Mouse (Mus musculus): ENCODE measurements around the gene Anks3.
A peak's percentile ranks its signal among the peaks of the same experiment; 100 is the strongest.

Anks3 gene

DNA sequence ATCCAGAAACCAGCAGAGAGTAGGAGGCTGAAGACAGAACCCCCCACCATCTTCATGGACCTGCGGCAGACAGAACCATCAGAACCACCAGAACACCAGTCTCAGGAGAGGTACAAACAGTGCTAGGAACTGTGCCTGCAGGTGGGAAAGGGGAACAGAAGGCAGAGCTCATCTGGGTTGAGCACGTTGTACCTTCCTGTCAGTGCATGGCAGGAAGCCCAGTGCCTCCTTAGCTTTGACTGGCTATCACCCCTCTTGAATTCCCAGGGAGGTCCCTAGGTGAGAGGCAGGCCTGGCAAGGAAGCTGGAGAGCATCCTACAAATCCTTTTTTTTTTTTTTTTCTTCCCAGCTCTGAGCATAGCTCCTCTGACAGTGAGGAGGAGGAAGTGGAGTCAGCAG lies 12.2 kb upstream of the Anks3 start:
- no peaks in the 10 kb centered on the region for H3K27me3 ChIP-seq (ENCODE audit: insufficient read depth, low read length)
- no peak overlapping the region for H3K4me3 ChIP-seq (replicated peaks; ENCODE audit: low read length)
- no peaks in the 10 kb centered on the region for H3K9me3 ChIP-seq (ENCODE audit: low read length)
- no peak for TF ChIP-seq NANOG (IDR thresholded peaks at IDR 0.05; ENCODE audit: borderline replicate concordance, low read length)
- no peak for TF ChIP-seq POU5F1 (IDR thresholded peaks at IDR 0.05; ENCODE audit: borderline replicate concordance, low read length)
- TF ChIP-seq CTCF (conservative IDR thresholded peaks at IDR 0.05; ENCODE audit: low read length), result no peak
- H3K36me3 ChIP-seq (ENCODE audit: insufficient read depth, low read length), result no peaks in the 10 kb centered on the region
- peaks cover 24% of the 10 kb centered on the region for H3K4me1 ChIP-seq (replicated peaks; ENCODE audit: low read depth, low read length)

DNA sequence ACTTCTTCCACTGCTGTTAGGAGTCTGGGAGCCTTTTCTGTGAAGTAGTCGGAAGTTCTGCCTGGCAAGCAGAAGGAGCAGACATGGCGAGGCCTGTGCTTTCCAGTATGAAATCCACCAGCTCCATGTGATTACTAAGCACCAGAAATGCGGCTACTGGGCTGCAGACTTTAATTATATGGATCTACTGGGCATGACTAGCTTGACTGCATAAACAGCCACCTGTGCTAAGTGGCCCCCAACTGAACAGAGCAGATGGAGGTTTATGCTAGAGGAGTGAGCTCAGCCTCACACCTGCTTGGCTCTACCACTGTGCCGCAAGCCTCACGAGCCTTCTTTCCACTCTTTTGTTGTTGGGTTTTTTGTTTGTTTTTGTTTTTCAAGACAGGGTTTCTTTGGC lies 10.5 kb upstream of the Anks3 start:
- no peak overlapping the region for H3K4me3 ChIP-seq (replicated peaks; ENCODE audit: low read length)

GRCm38 (mm10) chr16:4971626-4972025 lies 7.6 kb upstream of the Anks3 start:
- TF ChIP-seq NANOG (IDR thresholded peaks at IDR 0.05; ENCODE audit: borderline replicate concordance, low read length) (no peak), POU5F1 (IDR thresholded peaks at IDR 0.05; ENCODE audit: borderline replicate concordance, low read length) (no peak), CTCF (conservative IDR thresholded peaks at IDR 0.05; ENCODE audit: low read length) (no peak)

More for the DNA sequence above, 10.5 kb upstream of the Anks3 start:
- Histone ChIP-seq H3K36me3 (ENCODE audit: insufficient read depth, low read length) (no peaks in the 10 kb centered on the region), H3K9me3 (ENCODE audit: low read length) (no peaks in the 10 kb centered on the region), H3K27me3 (ENCODE audit: insufficient read depth, low read length) (no peaks in the 10 kb centered on the region), H3K4me1 (replicated peaks; ENCODE audit: low read depth, low read length) (peaks cover 32% of the 10 kb centered on the region)
- no peak for TF ChIP-seq NANOG (IDR thresholded peaks at IDR 0.05; ENCODE audit: borderline replicate concordance, low read length)

GRCm38 (mm10) chr16:4969055-4969843 lies 5.2 kb upstream of the Anks3 start:
- Histone ChIP-seq H3K27me3 (ENCODE audit: insufficient read depth, low read length) (no peaks in the 10 kb centered on the region), H3K4me1 (replicated peaks; ENCODE audit: low read depth, low read length) (peaks cover 29% of the 10 kb centered on the region), H3K9me3 (ENCODE audit: low read length) (no peaks in the 10 kb centered on the region), H3K36me3 (ENCODE audit: insufficient read depth, low read length) (peaks cover 18% of the 10 kb centered on the region), H3K4me3 (replicated peaks; ENCODE audit: low read length) (no peak overlapping the region)
- no peak for TF ChIP-seq CTCF (conservative IDR thresholded peaks at IDR 0.05; ENCODE audit: low read length)
- TF ChIP-seq POU5F1 (IDR thresholded peaks at IDR 0.05; ENCODE audit: borderline replicate concordance, low read length), result no peak
- TF ChIP-seq NANOG (IDR thresholded peaks at IDR 0.05; ENCODE audit: borderline replicate concordance, low read length), result no peak

More at GRCm38 (mm10) chr16:4971626-4972025, 7.6 kb upstream of the Anks3 start:
- Histone ChIP-seq H3K36me3 (ENCODE audit: insufficient read depth, low read length) (peaks cover 10% of the 10 kb centered on the region), H3K27me3 (ENCODE audit: insufficient read depth, low read length) (no peaks in the 10 kb centered on the region), H3K4me3 (replicated peaks; ENCODE audit: low read length) (0 out of 2 replicates have a peak overlapping the region, but pooled peaks have one; percentile 17), H3K9me3 (ENCODE audit: low read length) (no peaks in the 10 kb centered on the region), H3K4me1 (replicated peaks; ENCODE audit: low read depth, low read length) (peaks cover 26% of the 10 kb centered on the region)

GRCm38 (mm10) chr16:4968426-4968825 lies 4.4 kb upstream of the Anks3 start:
- Histone ChIP-seq H3K4me1 (replicated peaks; ENCODE audit: low read depth, low read length) (peaks cover 30% of the 10 kb centered on the region), H3K4me3 (replicated peaks; ENCODE audit: low read length) (no peak overlapping the region), H3K36me3 (ENCODE audit: insufficient read depth, low read length) (peaks cover 18% of the 10 kb centered on the region), H3K27me3 (ENCODE audit: insufficient read depth, low read length) (no peaks in the 10 kb centered on the region), H3K9me3 (ENCODE audit: low read length) (no peaks in the 10 kb centered on the region)
- TF ChIP-seq NANOG (IDR thresholded peaks at IDR 0.05; ENCODE audit: borderline replicate concordance, low read length) (no peak), CTCF (conservative IDR thresholded peaks at IDR 0.05; ENCODE audit: low read length) (no peak), POU5F1 (IDR thresholded peaks at IDR 0.05; ENCODE audit: borderline replicate concordance, low read length) (no peak)

DNA sequence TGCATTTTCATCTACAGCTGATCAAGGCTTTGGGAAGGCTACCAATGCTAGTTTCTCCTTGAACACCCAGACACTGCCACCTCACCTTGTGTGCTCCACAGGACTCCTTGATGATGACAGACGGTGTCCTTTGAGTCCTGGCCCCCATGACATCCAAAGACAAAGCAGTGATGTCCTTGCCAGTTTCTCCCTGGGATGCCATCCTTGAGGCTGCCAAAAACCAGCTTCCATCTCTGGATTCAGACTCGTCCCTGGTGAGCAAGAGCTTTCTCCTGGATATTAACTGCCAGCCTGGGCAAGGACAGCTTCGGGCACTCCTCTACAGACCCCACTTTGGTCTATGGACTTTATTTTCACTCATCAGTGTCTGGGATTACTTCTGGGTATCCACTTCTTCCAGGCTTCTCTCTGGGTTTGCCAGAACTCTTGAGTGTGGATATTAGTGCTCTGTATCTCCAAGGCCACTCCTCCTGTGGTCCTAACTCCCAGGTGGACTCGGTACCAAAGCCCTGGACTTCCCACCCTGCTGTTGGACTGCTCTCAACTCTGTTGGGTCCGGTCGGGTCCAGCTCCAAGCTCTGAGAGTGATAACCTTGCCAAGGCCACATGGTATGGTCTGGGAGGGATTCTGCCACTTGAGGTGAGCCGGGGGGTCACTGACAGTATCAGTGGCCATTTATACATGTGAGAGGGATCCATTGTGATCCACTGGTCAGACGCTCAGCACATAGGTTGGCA lies 1.6 kb upstream of the Anks3 start:
- H3K36me3 ChIP-seq (ENCODE audit: insufficient read depth, low read length), result peaks cover 22% of the 10 kb centered on the region
- TF ChIP-seq NANOG (IDR thresholded peaks at IDR 0.05; ENCODE audit: borderline replicate concordance, low read length) (no peak), POU5F1 (IDR thresholded peaks at IDR 0.05; ENCODE audit: borderline replicate concordance, low read length) (no peak), CTCF (conservative IDR thresholded peaks at IDR 0.05; ENCODE audit: low read length) (no peak)

DNA sequence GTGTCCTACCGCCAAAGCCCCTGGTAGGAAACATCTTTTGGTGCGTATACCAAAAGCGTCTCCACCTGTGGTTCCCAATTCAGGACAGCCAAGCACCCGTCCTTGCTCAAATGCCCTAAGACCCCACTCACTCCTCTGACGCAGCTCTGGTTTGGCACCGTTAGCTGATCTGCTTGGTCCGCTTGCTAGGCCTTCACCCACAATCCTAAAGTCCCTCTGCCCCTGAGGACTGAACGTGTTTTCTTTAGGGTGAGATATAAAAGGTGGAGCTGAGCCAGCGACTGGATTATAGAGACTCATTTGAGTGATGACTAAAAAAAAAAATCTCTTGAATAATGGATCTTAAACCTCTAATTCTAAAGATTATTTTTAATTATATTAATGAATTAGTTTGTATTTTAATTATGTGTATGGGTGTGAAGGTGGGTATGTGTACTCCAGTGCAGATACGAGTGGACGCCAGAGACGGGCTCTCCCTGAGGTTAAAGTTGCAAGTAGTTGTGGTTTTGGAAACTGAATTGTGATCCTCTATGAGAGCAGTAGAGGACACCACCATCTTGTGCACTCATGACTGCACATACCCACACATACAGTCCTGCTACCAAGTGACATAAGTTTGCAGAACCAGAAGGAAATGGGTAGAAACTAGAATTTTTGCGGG lies 856 bp upstream of the Anks3 start:
- Histone ChIP-seq H3K36me3 (ENCODE audit: insufficient read depth, low read length) (peaks cover 29% of the 10 kb centered on the region), H3K4me3 (replicated peaks; ENCODE audit: low read length) (peak overlapping the region; percentile 94), H3K9me3 (ENCODE audit: low read length) (no peaks in the 10 kb centered on the region), H3K27me3 (ENCODE audit: insufficient read depth, low read length) (no peaks in the 10 kb centered on the region), H3K4me1 (replicated peaks; ENCODE audit: low read depth, low read length) (peaks cover 29% of the 10 kb centered on the region)
- TF ChIP-seq CTCF (conservative IDR thresholded peaks at IDR 0.05; ENCODE audit: low read length) (no peak), POU5F1 (IDR thresholded peaks at IDR 0.05; ENCODE audit: borderline replicate concordance, low read length) (no peak), NANOG (IDR thresholded peaks at IDR 0.05; ENCODE audit: borderline replicate concordance, low read length) (no peak)

More for the DNA sequence above, 1.6 kb upstream of the Anks3 start:
- Histone ChIP-seq H3K4me3 (replicated peaks; ENCODE audit: low read length) (peak overlapping the region; percentile 94; the same call in 1 of the 2 replicates), H3K27me3 (ENCODE audit: insufficient read depth, low read length) (no peaks in the 10 kb centered on the region), H3K9me3 (ENCODE audit: low read length) (no peaks in the 10 kb centered on the region), H3K4me1 (replicated peaks; ENCODE audit: low read depth, low read length) (peaks cover 32% of the 10 kb centered on the region)

DNA sequence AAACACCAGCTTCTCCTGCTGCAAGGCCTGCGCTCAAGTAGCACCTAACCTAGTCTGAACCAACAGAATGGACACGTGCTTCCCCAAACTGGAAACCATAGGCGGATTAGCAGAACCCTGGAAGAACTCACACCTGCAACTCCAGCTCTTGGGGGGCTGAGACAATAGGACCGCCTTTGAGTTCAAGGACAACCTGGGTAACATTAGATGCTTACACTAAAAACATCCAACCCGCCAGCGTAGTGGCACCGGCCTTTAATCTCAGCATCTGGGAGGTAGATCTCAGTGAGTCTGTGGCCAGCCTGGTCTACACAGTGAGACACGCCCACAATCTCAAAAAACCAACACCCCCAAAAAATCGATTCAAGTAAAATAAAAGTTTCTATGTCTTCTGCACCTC lies 659 bp downstream of the Anks3 start:
- TF ChIP-seq NANOG (IDR thresholded peaks at IDR 0.05; ENCODE audit: borderline replicate concordance, low read length) (no peak), POU5F1 (IDR thresholded peaks at IDR 0.05; ENCODE audit: borderline replicate concordance, low read length) (no peak), CTCF (conservative IDR thresholded peaks at IDR 0.05; ENCODE audit: low read length) (no peak)
- Histone ChIP-seq H3K36me3 (ENCODE audit: insufficient read depth, low read length) (peaks cover 29% of the 10 kb centered on the region), H3K9me3 (ENCODE audit: low read length) (no peaks in the 10 kb centered on the region), H3K4me1 (replicated peaks; ENCODE audit: low read depth, low read length) (peaks cover 29% of the 10 kb centered on the region), H3K27me3 (ENCODE audit: insufficient read depth, low read length) (no peaks in the 10 kb centered on the region), H3K4me3 (replicated peaks; ENCODE audit: low read length) (peak overlapping the region; percentile 94)
